Mouse (Mus musculus) liver, postnatal 0 days (tissue): ENCODE measurements around the gene Ints13.

Experiments used
- CTCF ChIP-seq: sonication (generic); IDR thresholded peaks from 2 replicates; pipeline ENCODE4 v1.5.1; 2016; ENCODE audit warnings: antibody characterized with exemption, low read depth
- EP300 ChIP-seq: IDR thresholded peaks from 2 replicates; pipeline ENCODE4 v1.6.1; 2016; ENCODE audit warnings: antibody characterized with exemption, low read depth, mild to moderate bottlenecking

- no peak for TF ChIP-seq EP300
- TF ChIP-seq CTCF: no peak
Measured at GRCm38 (mm10) chr6:146578111-146578531, 486 bp upstream of the Ints13 start.
